Mouse (Mus musculus): ENCODE data around the gene Atp6ap1l.
"Not testable (repeated sequence)": the region's sequence is repeated elsewhere in the genome, so short reads cannot be mapped to it uniquely, and the experiment has no call there.

The Atp6ap1l gene

GRCm38 (mm10) chr13:90905176-90905575, at the start of gene Atp6ap1l:
Atp6ap1l (minus strand) TSS chr13:90905355.
- no peak for DNase-seq (ENCODE audit: low read depth, low spot score)

GRCm38 (mm10) chr13:90939600-90939999, 34.4 kb upstream of the Atp6ap1l start:
- no peak for DNase-seq (ENCODE audit: low read depth, low spot score)

GRCm38 (mm10) chr13:90939192-90939591, 34.0 kb upstream of the Atp6ap1l start:
- no peak for DNase-seq (ENCODE audit: low read depth, low spot score)

- no peak for DNase-seq (ENCODE audit: low read depth, low spot score)
These were observed 30.7 kb upstream of the Atp6ap1l start for GRCm38 (mm10) chr13:90935852-90936251.

- DNase-seq (ENCODE audit: low read depth, low spot score) = no peak
These were observed 28.1 kb upstream of the Atp6ap1l start for GRCm38 (mm10) chr13:90933256-90933655.

- DNase-seq (ENCODE audit: low read depth, low spot score) = peak; percentile 74
These were observed 24.7 kb upstream of the Atp6ap1l start for GRCm38 (mm10) chr13:90929847-90930246.

- not testable (repeated sequence) for DNase-seq (ENCODE audit: low read depth, low spot score)
These were observed 23.1 kb upstream of the Atp6ap1l start for GRCm38 (mm10) chr13:90928266-90928665.

- peak; percentile 48 for DNase-seq (ENCODE audit: low read depth, low spot score)
These were observed 21.9 kb upstream of the Atp6ap1l start for GRCm38 (mm10) chr13:90926938-90927633.

GRCm38 (mm10) chr13:90926125-90926765, 21.1 kb upstream of the Atp6ap1l start:
- DNase-seq (ENCODE audit: low read depth, low spot score) = no peak

- peak; percentile 90 for DNase-seq (ENCODE audit: low read depth, low spot score)
These were observed 20.0 kb upstream of the Atp6ap1l start for GRCm38 (mm10) chr13:90925191-90925590.

GRCm38 (mm10) chr13:90924072-90924471, 18.9 kb upstream of the Atp6ap1l start:
- DNase-seq (ENCODE audit: low read depth, low spot score) = no peak

- not testable (repeated sequence) for DNase-seq (ENCODE audit: low read depth, low spot score)
These were observed 18.5 kb upstream of the Atp6ap1l start for GRCm38 (mm10) chr13:90923617-90924016.

- DNase-seq (ENCODE audit: low read depth, low spot score) = peak; percentile 93
These were observed 17.8 kb upstream of the Atp6ap1l start, which contains the start of gene Rps23 for GRCm38 (mm10) chr13:90922751-90923612. Rps23 (plus strand) TSS chr13:90922958.

GRCm38 (mm10) chr13:90914721-90915120, 9.6 kb upstream of the Atp6ap1l start:
- DNase-seq (ENCODE audit: low read depth, low spot score) = no peak

GRCm38 (mm10) chr13:90913675-90914192, 8.6 kb upstream of the Atp6ap1l start:
- no peak for DNase-seq (ENCODE audit: low read depth, low spot score)

- DNase-seq (ENCODE audit: low read depth, low spot score) = no peak
These were observed 7.9 kb upstream of the Atp6ap1l start for GRCm38 (mm10) chr13:90912760-90913674.

GRCm38 (mm10) chr13:90907376-90907775, 2.2 kb upstream of the Atp6ap1l start:
- no peak for DNase-seq (ENCODE audit: low read depth, low spot score)

- no peak for DNase-seq (ENCODE audit: low read depth, low spot score)
These were observed 8.3 kb downstream of the Atp6ap1l start for GRCm38 (mm10) chr13:90896821-90897220.

- DNase-seq (ENCODE audit: low read depth, low spot score) = no peak
These were observed 9.1 kb downstream of the Atp6ap1l start for GRCm38 (mm10) chr13:90896098-90896497.

GRCm38 (mm10) chr13:90894819-90895218, 10.3 kb downstream of the Atp6ap1l start:
- DNase-seq (ENCODE audit: low read depth, low spot score) = no peak

GRCm38 (mm10) chr13:90890111-90890510, 15.0 kb downstream of the Atp6ap1l start:
- no peak for DNase-seq (ENCODE audit: low read depth, low spot score)
